Mouse (Mus musculus) hindbrain, embryonic 11.5 days (tissue): ENCODE measurements around the gene Pnpla5. TPM values are rescaled to one million over a fixed set of nuclear protein-coding genes. Genes with fewer than 3 reads are reported as not detected.

Experiments
- ATAC-seq: fragments of 200-750 bp; cut with Nextera tagmentation; 2 replicates; pipeline ENCODE4 v1.8.0; 2017; ENCODE audit warnings: mild to moderate bottlenecking, moderate TSS enrichment, moderate library complexity; ENCODE audit not compliant: low FRiP score
- DNase-seq: peaks from one replicate; pipeline ENCODE4 v3.0.0-alpha.2; 2015; ENCODE audit warnings: low spot score
- H3K27ac ChIP-seq: fragments of 300-500 bp; sonication (generic); 2 replicates; pipeline ENCODE4 v1.5.1; 2014; ENCODE audit warnings: mild to moderate bottlenecking, low read depth, low read length
- H3K27me3 ChIP-seq: fragments of 300-500 bp; sonication (generic); 2 replicates; pipeline ENCODE4 v1.6.1; 2014; ENCODE audit warnings: mild to moderate bottlenecking, low read length, moderate library complexity, mixed read lengths; ENCODE audit not compliant: control insufficient read depth, insufficient read depth
- H3K36me3 ChIP-seq: fragments of 300-500 bp; sonication (generic); 2 replicates; pipeline ENCODE4 v1.6.1; 2014; ENCODE audit warnings: mild to moderate bottlenecking, low read length, moderate library complexity, mixed read lengths; ENCODE audit not compliant: control insufficient read depth, insufficient read depth
- H3K4me1 ChIP-seq: fragments of 300-500 bp; sonication (generic); replicated peaks from 2 replicates; pipeline ENCODE4 v1.6.1; 2014; ENCODE audit warnings: low read length, mixed read lengths; ENCODE audit not compliant: control insufficient read depth, insufficient read depth
- H3K4me2 ChIP-seq: fragments of 300-500 bp; sonication (generic); replicated peaks from 2 replicates; pipeline ENCODE4 v1.6.1; 2014; ENCODE audit warnings: mild to moderate bottlenecking, low read depth, low read length
- H3K4me3 ChIP-seq: fragments of 300-500 bp; sonication (generic); 2 replicates; pipeline ENCODE4 v1.5.1; 2014; ENCODE audit warnings: low read depth, low read length
- H3K9ac ChIP-seq: fragments of 300-500 bp; sonication (generic); 2 replicates; pipeline ENCODE4 v1.6.1; 2014; ENCODE audit warnings: low read depth, low read length
- H3K9me3 ChIP-seq: fragments of 300-500 bp; sonication (generic); 2 replicates; pipeline ENCODE4 v1.6.1; 2016; ENCODE audit warnings: low read length; ENCODE audit not compliant: control insufficient read depth
- WGBS: fragments of 180-500 bp; shearing (Covaris S2); extraction: QIAGEN DNeasy Blood & Tissue Kit; methylation state at CpG from one replicate; pipeline ENCODE4 v1.1.7; 2014; 5-methylcytosine and 5-hydroxymethylcytosine counted together
- polyA plus RNA-seq: library from polyadenylated mRNA; unstranded; fragments of >200 nt; fragmentation: Nextera tagmentation; extraction: Ambion mirVana; gene quantifications from 2 replicates; pipeline ENCODE4 v1.2.1, GENCODE M21; 2014

Gene Pnpla5
- polyA plus RNA-seq, 1 experiment from 2014 or later = not detected

- no peak overlapping the region for H3K9ac ChIP-seq
- no peak overlapping the region for H3K27ac ChIP-seq
- H3K27me3 ChIP-seq = peaks cover 21% of the 10 kb centered on the region
- H3K36me3 ChIP-seq = no peaks in the 10 kb centered on the region
- ATAC-seq = no peak
- H3K4me1 ChIP-seq = no peaks in the 10 kb centered on the region
- 9% methylated on average over 13 of the region's 13 CpGs for WGBS
- H3K4me2 ChIP-seq = no peak overlapping the region
- no peak for DNase-seq
- peaks cover 2% of the 10 kb centered on the region; the same call in 1 of the 2 replicates for H3K9me3 ChIP-seq
- H3K4me3 ChIP-seq = no peak overlapping the region
Observed at GRCm38 (mm10) chr15:84070116-84070676, 52.8 kb downstream of the Pnpla5 start.

DNA sequence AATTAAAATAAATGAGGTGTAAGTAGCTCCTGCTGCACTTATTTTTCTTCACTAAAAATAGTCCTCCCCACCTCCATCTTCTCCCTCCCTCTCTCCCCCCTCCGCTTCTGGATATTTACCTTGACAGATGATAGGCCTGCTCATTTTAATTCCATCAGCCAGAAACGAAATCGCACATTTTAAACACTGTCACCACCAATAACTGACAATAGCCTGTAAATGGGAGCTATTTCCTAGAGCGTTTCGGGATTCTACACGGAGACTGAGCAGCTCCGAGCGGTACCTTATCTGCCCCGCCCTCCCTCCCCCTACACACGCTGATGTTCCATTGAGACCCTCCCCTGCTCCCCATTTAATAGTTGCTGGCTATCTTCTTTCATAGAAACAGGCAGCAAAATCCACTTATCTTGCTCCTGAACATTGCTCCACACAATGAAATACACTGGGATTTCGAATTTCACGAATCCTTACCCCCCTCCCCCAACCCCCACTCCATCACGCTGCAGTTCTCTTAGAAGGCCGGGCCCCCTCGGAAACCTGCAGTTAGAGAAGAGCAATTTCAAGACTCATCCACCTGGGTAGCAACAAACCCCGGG is 53.4 kb downstream of the Pnpla5 start:
- DNase-seq (peak; percentile 18), ATAC-seq (no peak)
- 13% methylated on average over 16 of the region's 16 CpGs for WGBS
- Histone ChIP-seq H3K9ac (no peak overlapping the region), H3K4me3 (no peak overlapping the region), H3K27ac (no peak overlapping the region), H3K4me1 (no peaks in the 10 kb centered on the region), H3K4me2 (no peak overlapping the region), H3K27me3 (peaks cover 21% of the 10 kb centered on the region), H3K9me3 (peaks cover 2% of the 10 kb centered on the region; the same call in 1 of the 2 replicates), H3K36me3 (no peaks in the 10 kb centered on the region)

DNA sequence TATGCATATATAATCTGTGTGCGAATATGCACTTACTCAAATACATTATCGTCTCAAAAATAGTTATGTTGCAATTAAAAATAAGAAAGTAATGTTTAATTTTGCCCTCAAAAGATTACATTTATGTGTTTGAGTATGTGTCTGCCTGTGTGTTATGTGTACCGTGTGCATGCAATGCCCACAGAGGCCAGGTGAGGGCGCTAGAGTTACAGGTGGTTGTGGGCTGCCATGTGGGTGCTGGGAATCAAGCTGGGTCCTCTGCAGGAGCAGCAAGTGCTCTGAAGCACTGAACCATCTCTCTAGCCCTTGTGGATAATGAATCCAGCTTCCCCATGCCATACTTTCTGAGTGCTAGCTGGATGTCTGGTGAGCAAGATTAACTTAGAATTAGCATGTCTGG is 57.3 kb downstream of the Pnpla5 start:
- ATAC-seq = no peak
- H3K27me3 ChIP-seq = peaks cover 21% of the 10 kb centered on the region
- no peak overlapping the region for H3K4me3 ChIP-seq
- no peaks in the 10 kb centered on the region for H3K36me3 ChIP-seq
- no peaks in the 10 kb centered on the region for H3K4me1 ChIP-seq
- H3K9me3 ChIP-seq = peaks cover 2% of the 10 kb centered on the region; the same call in 1 of the 2 replicates
- H3K9ac ChIP-seq = no peak overlapping the region
- WGBS = 66% methylated on average over 4 of the region's 4 CpGs
- DNase-seq = no peak
- no peak overlapping the region for H3K4me2 ChIP-seq
- H3K27ac ChIP-seq = no peak overlapping the region

GRCm38 (mm10) chr15:84065140-84065539 is 57.8 kb downstream of the Pnpla5 start, which contains the start of gene Efcab6:
Efcab6 (minus strand) TSS chr15:84065379.
- Histone ChIP-seq H3K9ac (no peak within 1 kb of the TSS), H3K4me1 (no peaks in the 10 kb centered on the region), H3K4me3 (peak within 1 kb of the TSS; percentile 16; the same call in 1 of the 2 replicates), H3K4me2 (peak within 1 kb of the TSS; percentile 27), H3K27me3 (peaks cover 21% of the 10 kb centered on the region), H3K9me3 (peaks cover 2% of the 10 kb centered on the region; the same call in 1 of the 2 replicates), H3K27ac (no peak within 1 kb of the TSS), H3K36me3 (no peaks in the 10 kb centered on the region)
- WGBS = 2% methylated on average over 27 of the region's 29 CpGs
- ATAC-seq = peak; percentile 19; the same call in 1 of the 2 replicates
- peak; percentile 72 for DNase-seq

Other genes starting within 250 kb of the Pnpla5 start
- gene Efcab6, start 57.8 kb downstream of the Pnpla5 start, polyA plus RNA-seq = 0.26 and 0.27 TPM in 2 replicates
- gene Sult4a1, start 17.4 kb downstream of the Pnpla5 start, polyA plus RNA-seq = 8.0 and 9.2 TPM in 2 replicates
- gene Pnpla3, start 44.7 kb upstream of the Pnpla5 start, polyA plus RNA-seq = 0.71 and 1.4 TPM in 2 replicates
- gene Samm50, start 69.1 kb upstream of the Pnpla5 start, polyA plus RNA-seq = 66.7 and 74.5 TPM in 2 replicates
- gene Parvb, start 108.9 kb upstream of the Pnpla5 start, polyA plus RNA-seq = 9.4 and 9.5 TPM in 2 replicates
- 0.57 and 0.62 TPM in 2 replicates for gene Parvg, start 200.9 kb upstream of the Pnpla5 start, polyA plus RNA-seq